Mouse (Mus musculus) bone marrow macrophage, adult 2 months (primary cell): Measurements from ENCODE around the gene Slc20a1. TPM values are rescaled to one million over a fixed set of nuclear protein-coding genes. Genes with fewer than 3 reads are reported as not detected.

Experiments used
- H3K27ac ChIP-seq: 2 replicates; pipeline ENCODE4 v1.5.1; 2012; ENCODE audit warnings: low read depth, low read length; ENCODE audit not compliant: insufficient read depth
- H3K4me1 ChIP-seq: 2 replicates; pipeline ENCODE4 v1.6.1; 2012; ENCODE audit warnings: low read length; ENCODE audit not compliant: control insufficient read depth, insufficient read depth
- H3K4me3 ChIP-seq: 2 replicates; pipeline ENCODE4 v1.5.1; 2012; ENCODE audit warnings: mild to moderate bottlenecking, low read length, moderate library complexity; ENCODE audit not compliant: insufficient read depth
- CTCF ChIP-seq: IDR thresholded peaks from 2 replicates; pipeline ENCODE4 v1.5.1; 2012; ENCODE audit warnings: low read depth, mild to moderate bottlenecking, low read length, moderate library complexity
- POLR2A ChIP-seq: IDR thresholded peaks from 2 replicates; pipeline ENCODE4 v1.6.1; 2012; ENCODE audit warnings: mild to moderate bottlenecking, low read depth, low read length, borderline replicate concordance
- polyA plus RNA-seq: library from polyadenylated mRNA; stranded (reverse); fragments of >200 nt; gene quantifications from 2 replicates; pipeline ENCODE4 v1.2.4, GENCODE M21; 2012; ENCODE audit not compliant: missing spikeins, insufficient read depth, insufficient read length

Slc20a1 gene
- polyA plus RNA-seq, 1 experiment = 29.5 TPM

DNA sequence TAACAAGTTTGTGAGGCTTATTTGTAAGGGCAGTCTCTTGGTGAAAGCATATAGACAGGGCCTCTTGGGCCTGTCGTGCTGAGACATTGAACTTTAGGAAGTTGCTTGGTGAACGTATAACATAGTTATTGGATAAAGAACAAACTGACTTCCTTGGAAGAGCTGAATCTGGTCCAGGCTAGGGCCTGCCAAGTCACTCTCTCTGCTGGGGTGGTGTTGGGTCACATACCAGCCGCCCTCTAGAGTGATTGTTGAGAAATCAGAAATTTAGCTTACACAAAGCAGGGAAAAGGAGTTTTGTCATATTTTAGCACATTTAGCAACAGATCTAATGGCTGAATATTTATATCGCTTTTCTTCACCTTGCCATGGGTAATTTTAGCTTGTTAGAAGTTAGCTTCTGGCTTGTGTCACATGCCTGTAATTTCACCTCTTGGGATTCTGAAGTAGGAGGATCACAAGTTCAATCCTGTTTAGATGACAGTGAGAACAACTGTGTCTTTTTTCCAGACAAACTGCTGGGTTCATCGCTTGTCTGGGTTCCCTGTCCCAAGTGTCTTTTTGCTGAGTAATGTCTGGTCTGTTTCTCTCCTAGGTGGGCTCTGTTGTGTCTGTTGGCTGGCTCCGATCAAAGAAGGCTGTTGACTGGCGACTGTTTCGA, 11.7 kb downstream of the Slc20a1 start:
- no peak overlapping the region for H3K4me3 ChIP-seq
- no peak overlapping the region for H3K27ac ChIP-seq
- TF ChIP-seq CTCF (no peak), POLR2A (no peak)
- peaks cover 30% of the 10 kb centered on the region for H3K4me1 ChIP-seq

DNA sequence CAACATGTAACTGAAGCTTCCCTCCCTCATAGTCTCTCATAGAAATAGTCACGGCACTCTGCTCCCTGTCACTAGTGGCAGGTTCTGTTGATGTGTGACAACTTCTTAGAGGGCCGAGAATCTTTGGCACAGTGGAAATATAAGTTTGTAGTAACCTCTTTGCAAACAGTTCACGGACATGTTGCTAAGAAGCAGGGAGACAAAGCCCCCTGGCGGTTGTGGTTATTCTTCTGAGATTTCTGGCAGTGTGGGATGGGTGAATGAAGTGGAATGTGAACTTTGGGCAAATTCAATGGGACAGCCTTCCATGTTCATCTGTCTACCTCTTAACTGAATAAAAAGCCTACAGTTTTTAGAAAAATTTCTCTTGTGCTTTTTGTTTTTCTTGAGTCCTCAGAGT, 12.7 kb downstream of the Slc20a1 start:
- TF ChIP-seq CTCF (no peak), POLR2A (no peak)
- H3K4me3 ChIP-seq = no peak overlapping the region
- peaks cover 23% of the 10 kb centered on the region for H3K4me1 ChIP-seq
- H3K27ac ChIP-seq = no peak overlapping the region

- Histone ChIP-seq H3K4me3 (no peak overlapping the region), H3K4me1 (peaks cover 20% of the 10 kb centered on the region), H3K27ac (no peak overlapping the region)
- TF ChIP-seq CTCF (no peak), POLR2A (no peak)
These were observed 13.4 kb downstream of the Slc20a1 start for GRCm38 (mm10) chr2:129211957-129212356.

DNA sequence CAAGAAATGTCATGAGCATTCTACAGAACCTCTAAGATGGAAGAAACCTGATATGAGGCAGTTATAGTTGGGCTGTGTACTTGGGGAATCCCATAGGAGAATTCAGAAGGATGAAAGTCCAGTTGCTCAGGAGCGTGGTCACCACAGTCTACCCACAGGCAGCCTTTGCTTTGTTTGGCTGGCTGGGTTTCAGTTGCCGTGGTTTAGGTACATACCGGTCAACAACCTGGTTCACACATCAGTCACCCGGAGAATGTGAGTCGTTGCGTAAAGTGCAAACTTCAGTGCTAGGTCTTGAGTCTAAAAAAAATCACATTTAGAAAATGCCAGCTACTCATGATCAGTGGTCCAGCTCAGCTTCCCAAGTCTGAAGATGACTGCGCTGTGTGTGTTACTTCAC, 14.0 kb downstream of the Slc20a1 start:
- H3K4me1 ChIP-seq = peaks cover 15% of the 10 kb centered on the region
- TF ChIP-seq CTCF (no peak), POLR2A (no peak)
- H3K4me3 ChIP-seq = no peak overlapping the region
- no peak overlapping the region for H3K27ac ChIP-seq

- no peak overlapping the region for H3K4me3 ChIP-seq
- H3K27ac ChIP-seq = no peak overlapping the region
- no peak for TF ChIP-seq CTCF
- no peak for TF ChIP-seq POLR2A
- H3K4me1 ChIP-seq = no peaks in the 10 kb centered on the region
These were observed 16.2 kb downstream of the Slc20a1 start for GRCm38 (mm10) chr2:129214774-129215173.

DNA sequence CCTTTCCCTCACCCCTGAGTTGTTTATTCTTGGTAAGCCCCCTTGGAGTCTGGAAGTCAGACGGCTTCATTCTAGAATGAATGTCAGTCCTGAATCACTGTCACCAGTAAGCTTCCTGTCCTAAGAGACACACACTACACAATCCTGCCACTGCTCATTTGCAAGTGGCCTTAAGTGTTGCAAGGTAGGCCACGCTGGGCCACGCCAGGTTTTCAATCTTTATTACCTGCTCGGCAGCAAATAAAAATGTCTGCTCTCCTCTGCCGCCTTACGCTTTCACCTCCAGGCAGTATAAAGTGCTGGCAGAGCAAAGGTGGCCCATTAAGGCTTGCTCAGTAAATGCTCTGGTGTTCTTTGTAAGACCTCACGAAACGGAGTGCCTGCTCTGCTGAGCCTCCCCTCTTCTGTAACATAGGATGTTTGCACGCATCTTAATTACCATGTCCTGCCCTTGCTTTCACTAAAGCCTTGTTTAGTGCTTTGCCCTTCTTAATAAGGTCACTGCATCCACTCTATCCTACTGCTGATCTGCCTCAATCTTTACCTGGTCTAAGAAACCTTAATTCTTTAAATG, 19.1 kb downstream of the Slc20a1 start:
- Histone ChIP-seq H3K4me1 (peaks cover 5% of the 10 kb centered on the region), H3K4me3 (no peak overlapping the region), H3K27ac (no peak overlapping the region)
- TF ChIP-seq POLR2A = no peak
- no peak for TF ChIP-seq CTCF

DNA sequence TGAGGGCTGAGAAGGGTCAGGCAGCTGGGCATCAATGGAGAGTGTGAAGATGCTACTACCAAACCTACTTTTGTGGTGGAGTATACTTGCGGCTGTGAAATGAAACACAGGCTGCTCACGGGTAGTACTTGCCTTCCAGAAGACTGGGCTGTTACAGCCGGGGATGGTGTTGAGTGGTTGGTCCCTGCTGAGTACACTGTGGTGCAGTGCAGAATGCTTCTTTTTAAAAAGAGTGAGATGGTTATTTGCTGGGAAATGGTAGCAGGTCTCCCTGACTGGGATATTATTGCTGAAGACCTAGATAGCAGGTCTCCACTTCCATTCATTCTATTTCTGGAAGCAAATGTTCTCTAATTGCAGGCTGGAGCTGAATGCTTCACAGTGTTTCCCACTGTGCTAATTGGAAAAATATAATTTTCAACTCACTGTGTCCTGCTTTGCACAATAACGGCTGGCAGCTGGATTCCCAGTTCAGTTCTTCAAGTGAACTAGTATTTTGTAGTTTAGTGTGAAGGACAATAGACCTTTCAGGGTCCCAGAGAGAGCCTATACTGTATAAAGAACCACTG, 20.1 kb downstream of the Slc20a1 start:
- Histone ChIP-seq H3K27ac (no peak overlapping the region), H3K4me3 (no peak overlapping the region), H3K4me1 (peaks cover 5% of the 10 kb centered on the region)
- TF ChIP-seq POLR2A (no peak), CTCF (no peak)

DNA sequence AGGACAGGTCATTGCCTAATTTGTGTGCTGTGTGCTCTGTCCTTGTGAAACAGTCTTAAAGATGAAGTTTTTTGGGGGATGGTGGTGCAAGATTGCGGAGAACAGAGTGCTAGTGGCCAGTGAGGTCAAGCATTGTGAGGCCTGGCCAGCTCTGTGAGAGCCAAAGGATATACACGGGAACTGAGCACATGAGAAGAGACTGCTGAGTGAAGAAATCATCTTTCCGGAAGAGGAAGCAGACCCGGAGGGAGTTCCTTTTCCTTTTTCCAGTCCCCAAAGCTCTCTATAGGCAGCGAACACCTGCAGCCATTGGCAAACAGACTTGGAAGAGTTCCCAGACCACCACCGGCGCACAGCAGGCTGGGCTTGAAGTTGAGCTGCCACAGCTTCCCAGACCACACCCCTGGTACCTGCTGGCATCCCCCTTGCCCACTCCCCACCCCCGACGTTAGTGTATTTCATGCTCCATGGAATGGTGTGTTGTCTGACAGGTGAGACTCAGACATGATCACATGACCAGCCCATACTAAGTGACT, 22.6 kb downstream of the Slc20a1 start:
- TF ChIP-seq CTCF (no peak), POLR2A (no peak)
- peak overlapping the region; percentile 36 for H3K27ac ChIP-seq
- peaks cover 5% of the 10 kb centered on the region for H3K4me1 ChIP-seq

DNA sequence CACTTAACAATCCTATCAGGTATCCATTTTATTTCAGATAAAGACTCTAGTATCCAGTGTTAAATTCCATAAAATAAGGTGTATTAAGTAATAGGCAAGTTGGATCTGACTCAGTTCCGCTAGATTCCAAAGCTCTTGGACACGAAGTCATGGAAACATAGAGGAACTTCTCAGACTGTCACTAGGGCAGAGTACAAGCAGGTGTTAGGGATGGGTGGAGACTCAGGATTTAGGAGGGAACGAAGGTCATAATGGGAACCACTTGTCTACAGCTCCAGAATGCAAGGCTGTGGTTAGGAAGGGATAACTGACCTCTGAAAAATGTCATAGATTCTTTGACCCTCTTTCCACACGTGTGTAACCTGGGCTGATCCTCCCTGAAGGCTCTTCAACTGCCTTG, 25.6 kb downstream of the Slc20a1 start:
- Histone ChIP-seq H3K27ac (no peak overlapping the region), H3K4me1 (peaks cover 5% of the 10 kb centered on the region), H3K4me3 (no peak overlapping the region)
- TF ChIP-seq CTCF = no peak
- no peak for TF ChIP-seq POLR2A

More for the DNA sequence above, 22.6 kb downstream of the Slc20a1 start:
- H3K4me3 ChIP-seq = no peak overlapping the region

DNA sequence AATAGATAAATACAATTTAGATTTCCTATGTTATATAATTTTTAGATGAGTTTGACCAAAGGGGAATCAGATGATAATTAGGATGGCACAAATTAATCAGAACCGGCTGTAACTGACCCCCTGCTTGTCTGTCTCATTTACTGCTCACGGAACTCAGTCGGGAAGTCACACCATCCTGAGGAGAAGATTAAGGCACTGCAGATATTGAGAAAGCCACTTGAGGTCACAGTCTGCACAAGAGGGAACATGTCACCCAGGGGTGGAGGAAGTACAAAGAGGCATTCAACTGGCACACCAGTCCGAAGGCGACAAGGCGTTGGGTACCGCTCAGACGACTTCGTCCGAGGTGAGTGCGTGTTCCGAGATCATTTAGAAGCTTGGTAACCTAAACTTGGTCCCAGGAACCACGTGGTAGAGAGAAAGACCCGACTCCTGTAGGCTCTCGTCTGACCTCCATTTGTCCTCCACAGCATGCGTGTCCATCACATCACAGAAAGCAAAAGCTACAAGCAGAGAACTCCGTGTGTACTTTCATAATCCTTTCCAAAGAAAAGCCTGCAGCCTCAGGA, 26.8 kb downstream of the Slc20a1 start:
- Histone ChIP-seq H3K4me3 (no peak overlapping the region), H3K4me1 (peaks cover 5% of the 10 kb centered on the region), H3K27ac (no peak overlapping the region)
- TF ChIP-seq POLR2A (no peak), CTCF (no peak)
